Mouse (Mus musculus): Measurements from ENCODE around the gene Mgat4a. TPM values are rescaled to one million over a fixed set of nuclear protein-coding genes. Genes with fewer than 3 reads are reported as not detected.
"Not testable (repeated sequence)": the region's sequence is repeated elsewhere in the genome, so short reads cannot be mapped to it uniquely, and the experiment has no call there.

Mgat4a gene
- polyA plus RNA-seq, 1 experiment from 2014 or later: 4.2 TPM

- H3K27me3 ChIP-seq (replicated peaks): peaks cover 33% of the 10 kb centered on the region
- H3K9me3 ChIP-seq: peaks cover 3% of the 10 kb centered on the region; the same call in 1 of the 2 replicates
- no peak overlapping the region for H3K4me3 ChIP-seq
- H3K36me3 ChIP-seq: no peaks in the 10 kb centered on the region
- H3K27ac ChIP-seq: no peak overlapping the region
- WGBS: 76% methylated on average over 10 of the region's 10 CpGs
- H3K4me1 ChIP-seq: no peaks in the 10 kb centered on the region
- ATAC-seq (ENCODE audit: low FRiP score, low read depth): no peak
- H3K9ac ChIP-seq: no peak overlapping the region
- no peak overlapping the region for H3K4me2 ChIP-seq (replicated peaks)
These were observed 36.0 kb downstream of the Mgat4a start for GRCm38 (mm10) chr1:37504716-37505347.

GRCm38 (mm10) chr1:37503656-37504055 is 37.2 kb downstream of the Mgat4a start:
- Histone ChIP-seq H3K9me3 (peaks cover 3% of the 10 kb centered on the region; the same call in 1 of the 2 replicates), H3K9ac (no peak overlapping the region), H3K4me3 (no peak overlapping the region), H3K4me2 (replicated peaks) (no peak overlapping the region), H3K4me1 (no peaks in the 10 kb centered on the region), H3K36me3 (no peaks in the 10 kb centered on the region), H3K27me3 (replicated peaks) (peaks cover 42% of the 10 kb centered on the region), H3K27ac (no peak overlapping the region)
- ATAC-seq (ENCODE audit: low FRiP score, low read depth): no peak
- 67% methylated on average over 4 of the region's 4 CpGs for WGBS

- Histone ChIP-seq H3K36me3 (no peaks in the 10 kb centered on the region), H3K9me3 (peaks cover 3% of the 10 kb centered on the region; the same call in 1 of the 2 replicates), H3K4me1 (no peaks in the 10 kb centered on the region), H3K4me2 (replicated peaks) (no peak overlapping the region), H3K27ac (no peak overlapping the region), H3K4me3 (no peak overlapping the region), H3K9ac (no peak overlapping the region), H3K27me3 (replicated peaks) (peaks cover 50% of the 10 kb centered on the region)
- WGBS: 92% methylated on average over 9 of the region's 9 CpGs
- ATAC-seq (ENCODE audit: low FRiP score, low read depth): no peak
These were observed 38.5 kb downstream of the Mgat4a start for GRCm38 (mm10) chr1:37502354-37502753.

- 70% methylated on average over 8 of the region's 8 CpGs for WGBS
These were observed 40.1 kb downstream of the Mgat4a start for GRCm38 (mm10) chr1:37500723-37501122.

GRCm38 (mm10) chr1:37499395-37499794 is 41.4 kb downstream of the Mgat4a start:
- not testable (repeated sequence) for H3K4me3 ChIP-seq; H3K27ac ChIP-seq; ATAC-seq (ENCODE audit: low FRiP score, low read depth); H3K4me2 ChIP-seq (replicated peaks); H3K9me3 ChIP-seq; H3K36me3 ChIP-seq; H3K9ac ChIP-seq; H3K4me1 ChIP-seq
- peaks cover 64% of the 10 kb centered on the region for H3K27me3 ChIP-seq (replicated peaks)
- 54% methylated on average over 1 of the region's 1 CpGs for WGBS

More at GRCm38 (mm10) chr1:37500723-37501122, 40.1 kb downstream of the Mgat4a start:
- Histone ChIP-seq H3K4me1 (no peaks in the 10 kb centered on the region), H3K4me2 (replicated peaks) (no peak overlapping the region), H3K9me3 (no peaks in the 10 kb centered on the region), H3K9ac (no peak overlapping the region), H3K36me3 (no peaks in the 10 kb centered on the region), H3K27me3 (replicated peaks) (peaks cover 66% of the 10 kb centered on the region), H3K27ac (no peak overlapping the region), H3K4me3 (no peak overlapping the region)
- ATAC-seq (ENCODE audit: low FRiP score, low read depth): no peak

- 34% methylated on average over 10 of the region's 10 CpGs for WGBS
- Histone ChIP-seq H3K36me3 (no peaks in the 10 kb centered on the region), H3K27me3 (replicated peaks) (peaks cover 64% of the 10 kb centered on the region), H3K4me1 (no peaks in the 10 kb centered on the region), H3K4me3 (no peak overlapping the region), H3K9ac (no peak overlapping the region), H3K4me2 (replicated peaks) (no peak overlapping the region), H3K27ac (no peak overlapping the region), H3K9me3 (no peaks in the 10 kb centered on the region)
- ATAC-seq (ENCODE audit: low FRiP score, low read depth): no peak
These were observed 41.9 kb downstream of the Mgat4a start for GRCm38 (mm10) chr1:37498911-37499310.

GRCm38 (mm10) chr1:37496591-37497280 is 44.1 kb downstream of the Mgat4a start:
- Histone ChIP-seq H3K9ac (no peak overlapping the region), H3K4me1 (no peaks in the 10 kb centered on the region), H3K4me3 (no peak overlapping the region), H3K27ac (no peak overlapping the region), H3K4me2 (replicated peaks) (no peak overlapping the region), H3K9me3 (no peaks in the 10 kb centered on the region), H3K36me3 (no peaks in the 10 kb centered on the region), H3K27me3 (replicated peaks) (peaks cover 51% of the 10 kb centered on the region)
- WGBS: 76% methylated on average over 11 of the region's 11 CpGs
- ATAC-seq (ENCODE audit: low FRiP score, low read depth): no peak

GRCm38 (mm10) chr1:37495698-37496321 is 45.0 kb downstream of the Mgat4a start:
- no peak overlapping the region for H3K27ac ChIP-seq
- WGBS: 86% methylated on average over 10 of the region's 10 CpGs
- H3K4me1 ChIP-seq: no peaks in the 10 kb centered on the region
- no peaks in the 10 kb centered on the region for H3K9me3 ChIP-seq
- H3K9ac ChIP-seq: no peak overlapping the region
- no peaks in the 10 kb centered on the region for H3K36me3 ChIP-seq
- peaks cover 42% of the 10 kb centered on the region for H3K27me3 ChIP-seq (replicated peaks)
- no peak overlapping the region for H3K4me2 ChIP-seq (replicated peaks)
- H3K4me3 ChIP-seq: no peak overlapping the region
- no peak for ATAC-seq (ENCODE audit: low FRiP score, low read depth)

- 90% methylated on average over 3 of the region's 3 CpGs for WGBS
- no peaks in the 10 kb centered on the region for H3K9me3 ChIP-seq
- no peak overlapping the region for H3K9ac ChIP-seq
- no peak overlapping the region for H3K4me2 ChIP-seq (replicated peaks)
- ATAC-seq (ENCODE audit: low FRiP score, low read depth): no peak
- no peaks in the 10 kb centered on the region for H3K4me1 ChIP-seq
- H3K27ac ChIP-seq: no peak overlapping the region
- H3K36me3 ChIP-seq: no peaks in the 10 kb centered on the region
- peaks cover 37% of the 10 kb centered on the region for H3K27me3 ChIP-seq (replicated peaks)
- H3K4me3 ChIP-seq: no peak overlapping the region
These were observed 45.7 kb downstream of the Mgat4a start for GRCm38 (mm10) chr1:37495104-37495503.

- Histone ChIP-seq H3K36me3 (no peaks in the 10 kb centered on the region), H3K9ac (no peak overlapping the region), H3K4me3 (no peak overlapping the region), H3K27ac (no peak overlapping the region), H3K9me3 (no peaks in the 10 kb centered on the region), H3K27me3 (replicated peaks) (peaks cover 10% of the 10 kb centered on the region), H3K4me2 (replicated peaks) (no peak overlapping the region), H3K4me1 (no peaks in the 10 kb centered on the region)
- WGBS: 81% methylated on average over 7 of the region's 7 CpGs
- ATAC-seq (ENCODE audit: low FRiP score, low read depth): no peak
These were observed 49.1 kb downstream of the Mgat4a start for GRCm38 (mm10) chr1:37491672-37492071.

- H3K4me3 ChIP-seq: no peak overlapping the region
- peaks cover under 1% of the 10 kb centered on the region for H3K27me3 ChIP-seq (replicated peaks)
- no peaks in the 10 kb centered on the region for H3K4me1 ChIP-seq
- no peak overlapping the region for H3K4me2 ChIP-seq (replicated peaks)
- no peak for ATAC-seq (ENCODE audit: low FRiP score, low read depth)
- H3K27ac ChIP-seq: no peak overlapping the region
- WGBS: 94% methylated on average over 5 of the region's 5 CpGs
- no peaks in the 10 kb centered on the region for H3K36me3 ChIP-seq
- H3K9me3 ChIP-seq: no peaks in the 10 kb centered on the region
- no peak overlapping the region for H3K9ac ChIP-seq
These were observed 50.1 kb downstream of the Mgat4a start for GRCm38 (mm10) chr1:37490691-37491212.

- H3K27ac ChIP-seq: no peak overlapping the region
- WGBS: 83% methylated on average over 12 of the region's 12 CpGs
- no peak overlapping the region for H3K9ac ChIP-seq
- ATAC-seq (ENCODE audit: low FRiP score, low read depth): no peak
- H3K9me3 ChIP-seq: no peaks in the 10 kb centered on the region
- no peaks in the 10 kb centered on the region for H3K4me1 ChIP-seq
- no peaks in the 10 kb centered on the region; the same call in 1 of the 2 replicates for H3K27me3 ChIP-seq (replicated peaks)
- no peaks in the 10 kb centered on the region for H3K36me3 ChIP-seq
- H3K4me2 ChIP-seq (replicated peaks): no peak overlapping the region
- H3K4me3 ChIP-seq: no peak overlapping the region
These were observed 52.3 kb downstream of the Mgat4a start for GRCm38 (mm10) chr1:37488531-37488930.
